Mouse (Mus musculus) MEL (cell line): Measurements from ENCODE around the gene Gm42417. TPM values are rescaled to one million over a fixed set of nuclear protein-coding genes. Genes with fewer than 3 reads are reported as not detected.

ENCODE experiments used
- DNase-seq: peaks from one replicate; pipeline ENCODE4 v3.0.0; 2011; ENCODE audit warnings: low read depth, low spot score
- H3K27ac ChIP-seq: 2 replicates; pipeline ENCODE4 v1.5.1; 2012; ENCODE audit warnings: low read depth, mild to moderate bottlenecking, control low read depth, low read length, moderate library complexity; ENCODE audit not compliant: control insufficient read depth
- H3K27me3 ChIP-seq, 2 experiments: fragments of 150-350 bp in 1 of 2; sonication (generic) in 1 of 2; 2 replicates each; pipeline ENCODE4 v1.6.1; 2012; ENCODE audit warnings: low read length in 2 of 2, mild to moderate bottlenecking in 2 of 2, improper control_type of control experiment in 1 of 2, moderate library complexity in 1 of 2; ENCODE audit not compliant: insufficient read depth in 2 of 2, control insufficient read depth in 1 of 2
- H3K36me3 ChIP-seq, 2 experiments: 2 replicates each; pipeline ENCODE4 v1.6.1; 2012 to 2014; ENCODE audit warnings: low read length in 2 of 2, improper control_type of control experiment in 1 of 2, inconsistent platforms in 1 of 2, mild to moderate bottlenecking in 1 of 2; ENCODE audit not compliant: insufficient read depth in 2 of 2, control insufficient read depth in 1 of 2
- H3K4me1 ChIP-seq, 2 experiments: fragments of 150-350 bp in 1 of 2; sonication (generic) in 1 of 2; 2 replicates each; pipeline ENCODE4 v1.6.1; 2012; ENCODE audit warnings: low read length in 2 of 2, improper control_type of control experiment in 1 of 2, mild to moderate bottlenecking in 1 of 2; ENCODE audit not compliant: insufficient read depth in 2 of 2, control insufficient read depth in 1 of 2
- H3K4me3 ChIP-seq, 2 experiments: fragments of 150-350 bp in 1 of 2; sonication (generic) in 1 of 2; 2 replicates each; pipeline ENCODE4 v1.5.1; 2012; ENCODE audit warnings: low read depth in 2 of 2, low read length in 2 of 2, mild to moderate bottlenecking in 2 of 2, moderate library complexity in 2 of 2, control low read depth in 1 of 2, improper control_type of control experiment in 1 of 2; ENCODE audit not compliant: control insufficient read depth in 1 of 2, insufficient read depth in 1 of 2
- H3K79me2 ChIP-seq: 2 replicates; pipeline ENCODE4 v1.6.1; 2012; ENCODE audit warnings: mild to moderate bottlenecking, low read length, moderate library complexity; ENCODE audit not compliant: control insufficient read depth, poor library complexity, insufficient read depth
- H3K9ac ChIP-seq: 2 replicates; pipeline ENCODE4 v1.6.1; 2012; ENCODE audit warnings: low read depth, mild to moderate bottlenecking, control low read depth, low read length, moderate library complexity; ENCODE audit not compliant: control insufficient read depth, poor library complexity, severe bottlenecking
- H3K9me3 ChIP-seq: fragments of 150-350 bp; sonication (generic); replicated peaks from 2 replicates; pipeline ENCODE4 v1.6.1; 2012; ENCODE audit warnings: mild to moderate bottlenecking, low read length, improper control_type of control experiment, moderate library complexity; ENCODE audit not compliant: insufficient read depth
- CHD1 ChIP-seq: IDR thresholded peaks from 2 replicates; pipeline ENCODE4 v1.6.1; 2012; ENCODE audit warnings: low read depth, mild to moderate bottlenecking, inconsistent platforms, low read length, improper control_type of control experiment
- CTCF ChIP-seq, 3 experiments: IDR thresholded peaks in 2 of 3; conservative IDR thresholded peaks in 1 of 3; 2 replicates each; pipeline ENCODE4 v1.5.1; 2011 to 2012; ENCODE audit warnings: low read length in 3 of 3, low read depth in 2 of 3, mild to moderate bottlenecking in 2 of 3, improper control_type of control experiment in 1 of 3, inconsistent platforms in 1 of 3, mixed read lengths in 1 of 3, moderate library complexity in 1 of 3; ENCODE audit not compliant: control insufficient read depth in 1 of 3, insufficient read depth in 1 of 3, poor library complexity in 1 of 3, severe bottlenecking in 1 of 3
- ELF1 ChIP-seq: IDR thresholded peaks from 2 replicates; pipeline ENCODE4 v1.6.1; 2014; ENCODE audit warnings: low read depth, mild to moderate bottlenecking, inconsistent platforms, low read length, improper control_type of control experiment, moderate library complexity
- EP300 ChIP-seq, 2 experiments: IDR thresholded peaks; 2 replicates each; pipeline ENCODE4 v1.6.1; 2011; ENCODE audit warnings: improper control_type of control experiment in 2 of 2, low read length in 2 of 2, low read depth in 1 of 2, mild to moderate bottlenecking in 1 of 2
- ETS1 ChIP-seq: IDR thresholded peaks from 2 replicates; pipeline ENCODE4 v1.6.1; 2012; ENCODE audit warnings: low read depth, mild to moderate bottlenecking, inconsistent platforms, low read length, improper control_type of control experiment, moderate library complexity
- GABPA ChIP-seq: IDR thresholded peaks from 2 replicates; pipeline ENCODE4 v1.6.1; 2012; ENCODE audit warnings: low read depth, mild to moderate bottlenecking, inconsistent platforms, low read length, improper control_type of control experiment, moderate library complexity
- HCFC1 ChIP-seq: IDR thresholded peaks from 2 replicates; pipeline ENCODE4 v1.6.1; 2012; ENCODE audit warnings: low read depth, mild to moderate bottlenecking, inconsistent platforms, low read length, improper control_type of control experiment, moderate library complexity
- MAX ChIP-seq: IDR thresholded peaks from 2 replicates; pipeline ENCODE4 v1.6.1; 2011; ENCODE audit warnings: low read length, improper control_type of control experiment
- MAZ ChIP-seq: IDR thresholded peaks from 2 replicates; pipeline ENCODE4 v1.6.1; 2012; ENCODE audit warnings: low read depth, mild to moderate bottlenecking, inconsistent platforms, low read length, improper control_type of control experiment
- MEF2A ChIP-seq: IDR thresholded peaks from 2 replicates; pipeline ENCODE4 v1.6.1; 2014; ENCODE audit warnings: low read depth, mild to moderate bottlenecking, inconsistent platforms, low read length, improper control_type of control experiment; ENCODE audit not compliant: poor library complexity, insufficient replicate concordance, severe bottlenecking; ENCODE audit errors: extremely low read depth
- MXI1 ChIP-seq: IDR thresholded peaks from 2 replicates; pipeline ENCODE4 v1.6.1; 2011; ENCODE audit warnings: mild to moderate bottlenecking, low read depth, low read length, improper control_type of control experiment
- MYB ChIP-seq: IDR thresholded peaks from 2 replicates; pipeline ENCODE4 v1.6.1; 2011; ENCODE audit warnings: mild to moderate bottlenecking, low read depth, low read length, improper control_type of control experiment
- NELFE ChIP-seq: IDR thresholded peaks from 2 replicates; pipeline ENCODE4 v1.6.1; 2011; ENCODE audit warnings: low read depth, low read length, improper control_type of control experiment
- POLR2A ChIP-seq, 2 experiments: IDR thresholded peaks; 2 replicates each; pipeline ENCODE4 v1.6.1; 2011 to 2012; ENCODE audit warnings: low read length in 2 of 2, mild to moderate bottlenecking in 2 of 2, control low read depth in 1 of 2, improper control_type of control experiment in 1 of 2, low read depth in 1 of 2, moderate library complexity in 1 of 2; ENCODE audit not compliant: control insufficient read depth in 1 of 2, insufficient read depth in 1 of 2, poor library complexity in 1 of 2
- POLR2AphosphoS2 ChIP-seq: IDR thresholded peaks from 2 replicates; pipeline ENCODE4 v1.6.1; 2011; ENCODE audit warnings: low read length, improper control_type of control experiment
- RAD21 ChIP-seq: IDR thresholded peaks from 2 replicates; pipeline ENCODE4 v1.6.1; 2011; ENCODE audit warnings: mild to moderate bottlenecking, low read depth, low read length, improper control_type of control experiment
- RCOR1 ChIP-seq: IDR thresholded peaks from 2 replicates; pipeline ENCODE4 v1.6.1; 2012; ENCODE audit warnings: low read depth, mild to moderate bottlenecking, inconsistent platforms, low read length, improper control_type of control experiment
- TAL1 ChIP-seq: IDR thresholded peaks from 2 replicates; pipeline ENCODE4 v1.6.1; 2012; ENCODE audit warnings: mild to moderate bottlenecking, inconsistent platforms, low read length, moderate library complexity, mixed read lengths
- TCF12 ChIP-seq: IDR thresholded peaks from 2 replicates; pipeline ENCODE4 v1.6.1; 2014; ENCODE audit warnings: low read depth, mild to moderate bottlenecking, inconsistent platforms, low read length, improper control_type of control experiment, moderate library complexity
- UBTF ChIP-seq: IDR thresholded peaks from 2 replicates; pipeline ENCODE4 v1.6.1; 2012; ENCODE audit warnings: low read depth, mild to moderate bottlenecking, inconsistent platforms, low read length, improper control_type of control experiment, moderate library complexity, borderline replicate concordance; ENCODE audit not compliant: insufficient read depth
- ZMIZ1 ChIP-seq: IDR thresholded peaks from 2 replicates; pipeline ENCODE4 v1.6.1; 2012; ENCODE audit warnings: low read depth, mild to moderate bottlenecking, inconsistent platforms, low read length, improper control_type of control experiment, moderate library complexity
- ZNF384 ChIP-seq: IDR thresholded peaks from 2 replicates; pipeline ENCODE4 v1.6.1; 2012; ENCODE audit warnings: low read depth, mild to moderate bottlenecking, inconsistent platforms, low read length, improper control_type of control experiment
- polyA plus RNA-seq, 2 experiments: library from polyadenylated mRNA; stranded (reverse) in 1 of 2; unstranded in 1 of 2; fragments of >175 nt in 1 of 2; fragments of >200 nt in 1 of 2; gene quantifications; 2 replicates each; pipeline versions ENCODE4 v1.2.1 to v1.2.4; 2012; ENCODE audit warnings: low replicate concordance in 2 of 2, low read depth in 1 of 2; ENCODE audit not compliant: insufficient read length in 2 of 2, insufficient read depth in 1 of 2, missing spikeins in 1 of 2
- total RNA-seq: library from RNA; depleted of rRNA; stranded (reverse); fragments of 300-350 nt; gene quantifications from 2 replicates; pipeline ENCODE4 v1.2.3, GENCODE M21; 2012

The Gm42417 gene
- total and polyA plus RNA-seq, 3 experiments, result 0.74 TPM; not detected in 2

GRCm38 (mm10) chr1:36542925-36543324 is 3.7 kb upstream of the Gm42417 start:
- peaks cover 4% of the 10 kb centered on the region for H3K79me2 ChIP-seq
- DNase-seq, result no peak
- no peaks in the 10 kb centered on the region for H3K9me3 ChIP-seq
- TF ChIP-seq TAL1, result no peak
- TF ChIP-seq TCF12, result no peak
- TF ChIP-seq, all 39 proteins: peak for 0
- H3K36me3 ChIP-seq, result no peaks in the 10 kb centered on the region; a peak in 1 of 4 replicates
- no peak overlapping the region for H3K4me3 ChIP-seq
- H3K27me3 ChIP-seq, result no peaks in the 10 kb centered on the region
- H3K4me1 ChIP-seq, result peaks cover 0 to 3% of the 10 kb centered on the region in 2 experiments; a peak in 3 of 4 replicates
- H3K27ac ChIP-seq, result no peak overlapping the region
- no peak overlapping the region for H3K9ac ChIP-seq

GRCm38 (mm10) chr1:36541844-36542243 is 2.6 kb upstream of the Gm42417 start:
- H3K9me3 ChIP-seq, result no peaks in the 10 kb centered on the region
- no peak for TF ChIP-seq EP300 (IDR thresholded peaks at IDR 0.05; ENCODE audit: low read depth in 1 of 2, low read length in 2 of 2)
- no peaks in the 10 kb centered on the region; a peak in 1 of 4 replicates for H3K36me3 ChIP-seq
- H3K9ac ChIP-seq, result no peak overlapping the region
- no peaks in the 10 kb centered on the region; a peak in 3 of 4 replicates for H3K4me1 ChIP-seq
- H3K79me2 ChIP-seq, result peaks cover 3% of the 10 kb centered on the region
- H3K27ac ChIP-seq, result no peak overlapping the region
- no peak overlapping the region for H3K4me3 ChIP-seq
- DNase-seq, result no peak
- H3K27me3 ChIP-seq, result no peaks in the 10 kb centered on the region

- DNase-seq, result no peak
- no peaks in the 10 kb centered on the region for H3K27me3 ChIP-seq
- no peak for TF ChIP-seq RAD21
- TF ChIP-seq ETS1, result no peak
- TF ChIP-seq POLR2AphosphoS2, result no peak
- no peak for TF ChIP-seq GABPA
- TF ChIP-seq UBTF, result no peak
- TF ChIP-seq MAX, result no peak
- TF ChIP-seq MYB, result no peak
- no peak for TF ChIP-seq ZMIZ1
- TF ChIP-seq HCFC1, result no peak
- TF ChIP-seq MEF2A, result no peak
- no peak for TF ChIP-seq MAZ
- no peak for TF ChIP-seq RCOR1
- no peak for TF ChIP-seq NELFE
- no peak for TF ChIP-seq ELF1
- no peak for TF ChIP-seq ZNF384
- TF ChIP-seq CHD1, result no peak
- no peak for TF ChIP-seq POLR2A (IDR thresholded peaks at IDR 0.05; ENCODE audit: control insufficient read depth in 1 of 2, insufficient read depth in 1 of 2, low read depth in 1 of 2, low read length in 2 of 2, poor library complexity in 1 of 2)
- no peak for TF ChIP-seq TAL1
- TF ChIP-seq MXI1, result no peak
- TF ChIP-seq CTCF (IDR thresholded peaks at IDR 0.05 in 2 of 3, conservative IDR thresholded peaks at IDR 0.05 in 1 of 3; ENCODE audit: control insufficient read depth in 1 of 3, insufficient read depth in 1 of 3, low read depth in 2 of 3, low read length in 3 of 3, poor library complexity in 1 of 3, severe bottlenecking in 1 of 3), result no peak
- H3K4me1 ChIP-seq, result no peaks in the 10 kb centered on the region; a peak in 2 of 4 replicates
- H3K36me3 ChIP-seq, result no peaks in the 10 kb centered on the region; a peak in 1 of 4 replicates
- H3K9me3 ChIP-seq, result no peaks in the 10 kb centered on the region
- peaks cover 1% of the 10 kb centered on the region; the same call in 1 of the 2 replicates for H3K79me2 ChIP-seq
- H3K4me3 ChIP-seq, result no peak overlapping the region
- no peak overlapping the region for H3K9ac ChIP-seq
- H3K27ac ChIP-seq, result no peak overlapping the region
Measured at GRCm38 (mm10) chr1:36540807-36541206, 1.6 kb upstream of the Gm42417 start.
